Mouse (Mus musculus): Measurements from ENCODE around the gene Camk1g.
A peak's percentile ranks its signal among the peaks of the same experiment; 100 is the strongest.

DNA sequence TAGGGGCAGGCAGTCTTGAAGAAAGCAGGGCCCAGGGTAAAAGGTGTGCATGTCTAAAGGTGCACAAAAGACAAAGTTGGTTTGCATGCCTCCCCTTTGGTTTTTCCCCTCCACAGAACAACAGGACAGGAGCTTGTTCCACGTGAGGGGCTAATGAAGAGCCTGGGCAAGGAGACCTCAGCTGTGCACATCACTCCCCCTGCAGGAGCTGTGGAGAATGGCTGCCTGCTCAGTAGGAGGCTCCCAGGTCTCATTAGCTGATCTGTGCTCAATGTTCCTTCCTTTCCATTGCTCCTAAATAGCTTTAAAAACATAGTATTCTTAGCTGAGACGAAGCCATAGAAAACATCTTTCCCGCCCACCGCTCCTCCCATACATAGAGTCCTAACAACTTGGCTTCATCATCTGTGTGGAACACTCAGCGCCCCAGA, 6.3 kb downstream of the Camk1g start:
- TF ChIP-seq POLR2A (IDR thresholded peaks at IDR 0.05; ENCODE audit: extremely low read depth, insufficient read depth, low read length) (no peak), CTCF (IDR thresholded peaks at IDR 0.05; ENCODE audit: low read depth, low read length) (peak; percentile 94)
